Mouse (Mus musculus) E14TG2a.4 (cell line): ENCODE results near the gene Osm.

Experiments used
- CTCF ChIP-seq: conservative IDR thresholded peaks from 2 replicates; pipeline ENCODE4 v1.5.1; 2014; ENCODE audit warnings: low read length
- NANOG ChIP-seq: IDR thresholded peaks from 2 replicates; pipeline ENCODE4 v1.6.1; 2014; ENCODE audit warnings: borderline replicate concordance, low read length, mixed read lengths
- POU5F1 ChIP-seq: IDR thresholded peaks from 2 replicates; pipeline ENCODE4 v1.6.1; 2014; ENCODE audit warnings: low read length, borderline replicate concordance

GRCm38 (mm10) chr11:4263296-4263695, 27.1 kb downstream of the Osm start:
- no peak for TF ChIP-seq NANOG
- no peak for TF ChIP-seq CTCF
- TF ChIP-seq POU5F1 = no peak
